Mouse (Mus musculus) liver, postnatal 0 days (tissue): ENCODE measurements around the gene Rpl27a.

Experiments used
- CTCF ChIP-seq: sonication (generic); IDR thresholded peaks from 2 replicates; pipeline ENCODE4 v1.5.1; 2016; ENCODE audit warnings: antibody characterized with exemption, low read depth
- EP300 ChIP-seq: IDR thresholded peaks from 2 replicates; pipeline ENCODE4 v1.6.1; 2016; ENCODE audit warnings: antibody characterized with exemption, low read depth, mild to moderate bottlenecking

DNA sequence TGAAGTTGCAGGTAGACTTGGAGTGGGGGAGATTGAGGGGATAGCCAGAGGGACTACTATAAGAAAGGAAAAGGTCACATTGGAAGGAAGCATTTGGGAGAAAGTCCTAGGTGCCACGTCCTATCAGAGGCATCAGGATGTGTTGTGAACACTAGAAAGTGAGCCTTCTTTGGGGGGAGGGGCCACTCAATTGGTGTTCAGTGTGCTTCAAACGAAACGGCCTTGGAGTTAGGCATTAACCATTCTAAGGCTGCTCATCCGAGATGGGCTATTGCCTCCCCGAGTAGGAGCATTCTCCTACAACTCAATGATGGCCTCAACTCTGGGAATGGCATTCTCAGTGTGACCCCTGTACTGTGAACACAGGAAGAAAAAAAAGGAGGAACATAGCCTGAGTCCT, 43.7 kb downstream of the Rpl27a start:
- TF ChIP-seq CTCF (no peak), EP300 (no peak)
